Mouse (Mus musculus) ES-Bruce4 (cell line): ENCODE data around the gene Sept3.

ENCODE experiments used
- CTCF ChIP-seq: IDR thresholded peaks from one replicate; pipeline ENCODE4 v1.8.1; 2011; ENCODE audit warnings: low read depth, low read length
- EP300 ChIP-seq: IDR thresholded peaks from 2 replicates; pipeline ENCODE4 v1.6.1; 2011; ENCODE audit warnings: low read depth, low read length; ENCODE audit not compliant: insufficient read depth
- POLR2A ChIP-seq: IDR thresholded peaks from one replicate; pipeline ENCODE4 v1.8.1; 2011; ENCODE audit warnings: low read length; ENCODE audit not compliant: insufficient read depth

GRCm38 (mm10) chr15:82268783-82269182, 5.9 kb upstream of the Sept3 start:
- no peak for TF ChIP-seq CTCF
- TF ChIP-seq POLR2A: no peak
- no peak for TF ChIP-seq EP300
